Mouse (Mus musculus) ovary, postnatal 36 days (tissue): ENCODE measurements at regions not wholly inside any gene's neighbourhood (a gene's known extent, or its start where the extent isn't known, plus 50 kb on each side); places are given as distances from the start of the nearest gene placed in this dataset.
"Not testable (repeated sequence)": the region's sequence is repeated elsewhere in the genome, so short reads cannot be mapped to it uniquely, and the experiment has no call there.

ENCODE experiments used
- DNase-seq: peaks from one replicate; pipeline ENCODE4 v3.0.0; 2022; ENCODE audit warnings: low spot score, mixed read lengths

GRCm38 (mm10) chr3:21878396-21878795 lies 198.1 kb upstream of the Tbl1xr1 start:
- no peak for DNase-seq

- no peak for DNase-seq
Observed at GRCm38 (mm10) chr3:21884216-21884615, 192.2 kb upstream of the Tbl1xr1 start.

GRCm38 (mm10) chr3:21888710-21889109 lies 187.7 kb upstream of the Tbl1xr1 start:
- DNase-seq: no peak

- no peak for DNase-seq
Observed at GRCm38 (mm10) chr3:21891819-21892480, 184.5 kb upstream of the Tbl1xr1 start.

GRCm38 (mm10) chr3:21892864-21893404 lies 183.5 kb upstream of the Tbl1xr1 start:
- DNase-seq: no peak

GRCm38 (mm10) chr3:21895551-21895950 lies 180.9 kb upstream of the Tbl1xr1 start:
- no peak for DNase-seq

- no peak for DNase-seq
Observed at GRCm38 (mm10) chr3:21898241-21898640, 178.2 kb upstream of the Tbl1xr1 start.

GRCm38 (mm10) chr3:21905384-21906073 lies 170.9 kb upstream of the Tbl1xr1 start:
- DNase-seq: no peak

- no peak for DNase-seq
Observed at GRCm38 (mm10) chr3:21908828-21909227, 167.6 kb upstream of the Tbl1xr1 start.

GRCm38 (mm10) chr3:21910080-21910479 lies 166.4 kb upstream of the Tbl1xr1 start:
- no peak for DNase-seq

GRCm38 (mm10) chr3:21911071-21911470 lies 165.4 kb upstream of the Tbl1xr1 start:
- no peak for DNase-seq

- DNase-seq: no peak
Observed at GRCm38 (mm10) chr3:21917228-21917910, 159.1 kb upstream of the Tbl1xr1 start.

- no peak for DNase-seq
Observed at GRCm38 (mm10) chr3:21918431-21918830, 158.0 kb upstream of the Tbl1xr1 start.

GRCm38 (mm10) chr3:21919931-21920330 lies 156.5 kb upstream of the Tbl1xr1 start:
- no peak for DNase-seq

GRCm38 (mm10) chr3:21931951-21932350 lies 144.5 kb upstream of the Tbl1xr1 start:
- no peak for DNase-seq

GRCm38 (mm10) chr3:21932696-21933095 lies 143.8 kb upstream of the Tbl1xr1 start:
- DNase-seq: not testable (repeated sequence)

GRCm38 (mm10) chr3:21934731-21935271 lies 141.7 kb upstream of the Tbl1xr1 start:
- no peak for DNase-seq

GRCm38 (mm10) chr3:21935571-21936261 lies 140.7 kb upstream of the Tbl1xr1 start:
- peak; percentile 93 for DNase-seq

GRCm38 (mm10) chr3:21936262-21936603 lies 140.2 kb upstream of the Tbl1xr1 start:
- no peak for DNase-seq

GRCm38 (mm10) chr3:21936616-21937015 lies 139.8 kb upstream of the Tbl1xr1 start:
- no peak for DNase-seq

- no peak for DNase-seq
Observed at GRCm38 (mm10) chr3:21937281-21938035, 139.0 kb upstream of the Tbl1xr1 start.
